ENCODE assay signal across 24 mouse cellular contexts in genomic region chr13:41819484-41819883, GRCm38 (mm10). TPM values are rescaled to one million over a fixed set of nuclear protein-coding genes. Genes with fewer than 3 reads are reported as not detected.
DNase-seq lines count a peak whose midpoint lies in the region; ATAC-seq and TF ChIP-seq lines count a peak whose summit lies in the region.
"Had no signal": no experiment of that assay in that cellular context is flagged by ENCODE, and none has a peak within 500 bp of the region (broad histone marks: within the 10 kb centered on the region; RNA-seq: fewer than 3 reads in every experiment).

No protein-coding gene starts in this region.

- H3K36me3 ChIP-seq in spleen, adult 2 months (ENCODE audit: control insufficient read depth, insufficient read depth, low read length): no peaks in the 10 kb centered on the region
- H3K36me3 ChIP-seq in hindbrain, embryonic 13.5 days: no peaks in the 10 kb centered on the region
- H3K36me3 ChIP-seq: embryonic facial prominence, embryonic 15.5 days; forebrain, embryonic 10.5 days; heart, embryonic 12.5 days; hindbrain, embryonic 15.5 days; intestine, embryonic 15.5 days; limb, embryonic 10.5 days; liver, embryonic 13.5 days had no signal

- no peak for TF ChIP-seq POLR2A in spleen, adult 2 months (IDR thresholded peaks at IDR 0.05; ENCODE audit: low read depth, low read length)
- no peak for TF ChIP-seq POLR2A in embryonic fibroblast, embryonic 13.5 days (IDR thresholded peaks at IDR 0.05; ENCODE audit: low read depth, low read length)

- H3K27me3 ChIP-seq in spleen, adult 2 months (ENCODE audit: control insufficient read depth, insufficient read depth, low read length): no peaks in the 10 kb centered on the region
- H3K27me3 ChIP-seq in hindbrain, embryonic 13.5 days: no peaks in the 10 kb centered on the region
- H3K27me3 ChIP-seq: heart, embryonic 12.5 days; hindbrain, embryonic 15.5 days; intestine, embryonic 15.5 days; liver, embryonic 13.5 days had no signal

- no peak overlapping the region for H3K9ac ChIP-seq in hindbrain, embryonic 13.5 days
- H3K9ac ChIP-seq: embryonic facial prominence, embryonic 15.5 days; heart, embryonic 12.5 days; hindbrain, embryonic 15.5 days; intestine, embryonic 15.5 days; liver, embryonic 13.5 days had no signal

- H3K4me3 ChIP-seq in layer of hippocampus, adult 2 months: no peak overlapping the region
- no peak overlapping the region for H3K4me3 ChIP-seq in spleen, adult 2 months (ENCODE audit: extremely low read depth, insufficient read depth, insufficient read length)
- no peak overlapping the region for H3K4me3 ChIP-seq in embryonic fibroblast, embryonic 13.5 days (ENCODE audit: insufficient read depth, low read length)
- H3K4me3 ChIP-seq in hindbrain, embryonic 13.5 days: no peak overlapping the region
- H3K4me3 ChIP-seq: embryonic facial prominence, embryonic 15.5 days; forebrain, embryonic 10.5 days; gastrocnemius, adult 2 months; heart, embryonic 12.5 days; hindbrain, embryonic 15.5 days; intestine, embryonic 15.5 days; limb, embryonic 10.5 days; liver, embryonic 13.5 days had no signal

- H3K9me3 ChIP-seq in hindbrain, embryonic 13.5 days: no peaks in the 10 kb centered on the region
- H3K9me3 ChIP-seq: embryonic facial prominence, embryonic 15.5 days; forebrain, embryonic 10.5 days; heart, embryonic 12.5 days; hindbrain, embryonic 15.5 days; intestine, embryonic 15.5 days; limb, embryonic 10.5 days; liver, embryonic 13.5 days had no signal

- WGBS in spleen, adult 2 months: 52% methylated on average over 4 of the region's 4 CpGs
- WGBS in hindbrain, embryonic 13.5 days: 86% methylated on average over 4 of the region's 4 CpGs

- no peak overlapping the region for H3K4me2 ChIP-seq in hindbrain, embryonic 13.5 days
- H3K4me2 ChIP-seq: embryonic facial prominence, embryonic 15.5 days; heart, embryonic 12.5 days; hindbrain, embryonic 15.5 days; intestine, embryonic 15.5 days; liver, embryonic 13.5 days had no signal

- no peaks in the 10 kb centered on the region; the same call in 1 of the 2 replicates for H3K4me1 ChIP-seq in spleen, adult 2 months (ENCODE audit: control insufficient read depth, insufficient read depth, insufficient read length)
- H3K4me1 ChIP-seq in embryonic fibroblast, embryonic 13.5 days (ENCODE audit: control insufficient read depth, insufficient read depth, low read length): peaks cover 8% of the 10 kb centered on the region
- no peaks in the 10 kb centered on the region for H3K4me1 ChIP-seq in hindbrain, embryonic 13.5 days (replicated peaks)
- H3K4me1 ChIP-seq: embryonic facial prominence, embryonic 15.5 days; hindbrain, embryonic 15.5 days; intestine, embryonic 15.5 days; liver, embryonic 13.5 days had no signal

- H3K27ac ChIP-seq in layer of hippocampus, adult 2 months: peak overlapping the region; percentile 18; the same call in 1 of the 2 replicates
- peak overlapping the region; percentile 29 for H3K27ac ChIP-seq in spleen, adult 2 months (ENCODE audit: insufficient read depth, low read length)
- H3K27ac ChIP-seq in embryonic fibroblast, embryonic 13.5 days (ENCODE audit: insufficient read depth, low read length): 0 out of 2 replicates have a peak overlapping the region, but pooled peaks have one; percentile 92
- no peak overlapping the region for H3K27ac ChIP-seq in hindbrain, embryonic 13.5 days
- H3K27ac ChIP-seq: embryonic facial prominence, embryonic 15.5 days; forebrain, embryonic 10.5 days; gastrocnemius, adult 2 months; hindbrain, embryonic 15.5 days; intestine, embryonic 15.5 days; limb, embryonic 10.5 days; liver, embryonic 13.5 days had no signal

- TF ChIP-seq CTCF in layer of hippocampus, adult 2 months (conservative IDR thresholded peaks at IDR 0.05): no peak
- TF ChIP-seq CTCF in spleen, adult 2 months (IDR thresholded peaks at IDR 0.05; ENCODE audit: extremely low read depth, insufficient read depth, insufficient read length, insufficient replicate concordance): no peak
- no peak for TF ChIP-seq CTCF in embryonic fibroblast, embryonic 13.5 days (IDR thresholded peaks at IDR 0.05; ENCODE audit: borderline replicate concordance, insufficient read depth, low read length)

- ATAC-seq in hindbrain, embryonic 13.5 days (ENCODE audit: low FRiP score): no peak
- ATAC-seq: intestine, embryonic 15.5 days; midbrain, embryonic 16.5 days had no signal

- intact Hi-C loops in left cerebral cortex, postnatal 14 days (cut with DNase I): no loop called here

- no peak for DNase-seq in layer of hippocampus, adult 2 months (ENCODE audit: low spot score in 2 of 2)
- DNase-seq in layer of hippocampus, adult 9-10 months (ENCODE audit: low spot score): no peak
- no peak for DNase-seq in spleen, adult 2 months (ENCODE audit: low read depth in 1 of 2, low spot score in 2 of 2)
- DNase-seq in spleen, postnatal 14 days (ENCODE audit: low spot score in 2 of 2): no peak
- peak; percentile 23 for DNase-seq in skeletal muscle tissue, adult 2 months (ENCODE audit: low read depth, low spot score)
- no peak for DNase-seq in left cerebral cortex, postnatal 14 days (ENCODE audit: low spot score in 2 of 2)
- DNase-seq: cerebellum, adult 11 months; cerebellum, postnatal 10 days; embryo, embryonic 11 days; gastrocnemius, adult 2 months; heart, postnatal 14 days; kidney, adult 9 months; liver, embryonic 13.5 days; thymus, adult 2 months had no signal

RNA-seq across cellular contexts. Expression of gene Adtrp, which starts 28.0 kb away (rescaled TPM):
- not detected for total RNA-seq in layer of hippocampus, adult 2 months (2021)
- 0.85 and 1.6 TPM in 2 replicates for polyA plus RNA-seq in spleen, adult 2 months (2012; rRNA removed)
- 0.21 and 1.3 TPM in 2 replicates for polyA plus RNA-seq in embryonic fibroblast, embryonic 13.5 days (2011; ENCODE audit: insufficient read length, low read depth, missing spikeins)
- polyA plus RNA-seq in hindbrain, embryonic 13.5 days (2015; fragmentation: Nextera tagmentation; extraction: Ambion mirVana): 0.65 and 0.70 TPM in 2 replicates
- total RNA-seq in left cerebral cortex, postnatal 14 days (2021): 1 to 10 TPM in 1 of 2 experiments, under 1 TPM in 1; 0.22 to 1.2 TPM
- total RNA-seq: gastrocnemius, adult 2 months had no signal
- polyA plus RNA-seq: forebrain, embryonic 10.5 days; heart, embryonic 12.5 days; limb, embryonic 10.5 days; liver, embryonic 13.5 days; midbrain, embryonic 16.5 days; neural tube, embryonic 11.5 days had no signal
